Mouse (Mus musculus) ES-CJ7 (cell line): ENCODE results near the gene E130308A19Rik.

ENCODE experiments used
- DNase-seq: peaks from one replicate; pipeline ENCODE4 v3.0.0; 2011; ENCODE audit warnings: low read depth, low spot score

The E130308A19Rik gene

DNA sequence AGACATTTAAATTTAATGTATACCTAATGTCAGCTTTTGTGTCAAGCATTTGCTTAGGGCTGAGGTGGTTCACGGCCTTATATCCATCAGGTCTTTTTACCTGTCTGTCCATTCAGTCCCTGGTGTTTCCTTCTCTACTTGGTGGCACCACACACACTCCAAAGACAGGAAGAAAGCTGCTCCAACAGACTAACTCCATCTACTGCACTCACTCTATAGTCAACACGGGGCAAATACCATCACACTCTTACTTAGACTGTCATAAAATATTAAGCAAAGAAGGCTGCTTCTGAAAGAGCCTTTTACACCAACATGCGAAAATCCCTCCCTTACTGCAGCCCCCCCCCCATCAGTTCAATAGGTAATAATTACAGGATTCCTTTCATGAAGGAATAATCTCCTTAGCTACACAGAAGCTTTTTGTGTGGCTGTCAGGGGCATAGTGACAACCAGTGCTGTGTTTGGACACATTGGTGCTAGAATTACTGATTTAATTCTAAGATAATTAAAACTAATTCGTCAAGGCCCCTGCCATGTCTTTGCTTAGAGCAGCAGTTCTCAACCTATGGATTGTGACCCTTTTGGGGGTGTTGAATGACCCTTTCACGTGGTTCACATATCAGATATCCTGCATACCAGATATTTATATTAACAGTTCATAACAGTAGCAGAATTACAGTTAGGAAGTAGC lies 101.3 kb downstream of the E130308A19Rik start:
- no peak for DNase-seq

DNA sequence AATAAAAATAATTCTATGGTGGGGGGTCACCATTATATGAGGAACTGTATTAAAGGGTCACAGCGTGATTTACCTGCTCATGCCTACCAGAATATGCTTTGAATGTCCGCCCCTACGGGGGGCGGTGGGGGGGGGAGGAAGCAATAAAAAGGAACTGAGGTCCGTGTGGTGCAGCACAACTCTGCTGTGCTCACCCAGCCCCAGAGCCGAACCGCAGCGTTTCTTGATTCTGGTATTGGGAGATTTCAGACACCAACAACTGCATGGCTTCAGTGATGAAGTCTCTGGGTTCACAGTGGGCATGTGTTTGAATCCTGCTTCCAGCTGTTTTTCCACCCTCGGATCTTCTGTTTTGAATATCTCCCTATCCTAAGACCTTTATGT lies 101.9 kb downstream of the E130308A19Rik start:
- DNase-seq: no peak

DNA sequence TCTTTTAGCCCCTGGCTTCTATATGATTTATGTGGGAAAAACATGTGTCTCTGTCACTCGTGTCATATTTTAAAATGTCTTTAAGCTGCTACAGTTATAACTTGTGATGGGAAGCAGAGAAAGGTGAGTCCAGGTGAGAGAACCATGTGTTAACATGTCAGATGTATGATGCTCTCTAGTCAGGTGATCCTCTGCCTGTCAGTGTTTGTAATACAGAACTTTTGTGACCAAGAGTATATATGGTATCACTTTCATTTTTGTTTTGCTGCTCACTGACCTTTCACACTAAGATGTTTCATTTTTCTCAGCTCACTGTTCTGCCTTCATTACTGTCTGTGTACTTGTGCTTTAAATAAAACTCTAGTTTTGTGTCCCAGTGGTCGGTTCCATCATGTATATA lies 102.8 kb downstream of the E130308A19Rik start:
- DNase-seq: no peak

DNA sequence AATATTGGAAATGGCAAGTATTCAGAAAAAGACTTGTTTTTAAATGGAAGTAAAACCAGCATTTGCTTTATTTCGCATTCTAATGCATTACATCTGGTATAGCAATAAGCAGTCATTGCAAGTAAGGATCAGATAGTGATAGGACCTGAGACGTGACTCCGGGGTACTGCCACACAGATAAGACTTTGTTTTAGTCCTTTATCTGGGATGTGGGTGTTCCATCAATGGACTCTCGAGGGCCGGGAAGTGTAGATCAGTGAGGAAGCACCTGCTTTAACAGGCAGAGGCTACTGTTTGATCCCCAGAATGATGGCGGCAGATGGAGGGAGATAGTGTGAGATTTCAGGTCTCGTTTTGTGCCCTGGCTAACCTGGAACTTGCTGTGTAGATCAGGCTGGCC lies 105.5 kb downstream of the E130308A19Rik start:
- DNase-seq: no peak

DNA sequence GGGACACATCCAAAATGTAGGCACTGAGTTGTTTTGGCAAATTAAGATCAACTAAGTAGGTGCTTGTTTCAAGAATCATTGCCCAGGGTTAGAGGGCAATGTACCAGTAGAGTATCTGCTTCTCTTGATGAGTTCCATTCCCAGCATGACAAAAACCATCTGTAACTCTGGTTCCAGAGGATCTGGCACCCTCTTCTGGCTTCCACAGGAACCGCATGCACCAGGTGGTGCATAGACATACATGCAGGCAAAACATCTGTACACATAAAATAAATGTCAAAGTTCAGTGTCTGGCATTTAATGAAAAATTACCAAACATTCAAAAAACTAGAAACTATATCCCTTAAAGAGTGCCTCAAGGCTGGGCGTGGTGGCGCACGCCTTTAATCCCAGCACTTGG lies 113.3 kb downstream of the E130308A19Rik start:
- peak; percentile 39 for DNase-seq

DNA sequence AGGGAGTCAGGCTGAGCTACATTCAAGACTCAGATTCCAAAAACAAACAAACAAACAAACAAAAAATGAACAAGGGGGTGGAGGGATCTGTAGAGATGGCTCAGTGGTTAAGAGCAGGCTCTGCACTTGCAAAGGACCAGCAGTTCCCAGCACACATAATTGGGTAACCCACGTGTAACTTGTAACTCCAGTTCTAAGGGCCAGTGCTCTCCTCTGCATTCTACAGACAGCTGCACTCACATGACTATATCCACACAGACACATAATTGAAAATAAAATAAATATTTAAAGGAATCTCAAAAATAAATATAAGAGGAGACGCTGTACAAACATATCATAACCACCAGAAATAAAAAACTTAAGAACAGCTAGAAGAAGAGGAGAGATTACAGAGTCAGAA lies 113.9 kb downstream of the E130308A19Rik start:
- DNase-seq: no peak

GRCm38 (mm10) chr4:59753491-59754140 lies 127.6 kb downstream of the E130308A19Rik start:
- DNase-seq: no peak

DNA sequence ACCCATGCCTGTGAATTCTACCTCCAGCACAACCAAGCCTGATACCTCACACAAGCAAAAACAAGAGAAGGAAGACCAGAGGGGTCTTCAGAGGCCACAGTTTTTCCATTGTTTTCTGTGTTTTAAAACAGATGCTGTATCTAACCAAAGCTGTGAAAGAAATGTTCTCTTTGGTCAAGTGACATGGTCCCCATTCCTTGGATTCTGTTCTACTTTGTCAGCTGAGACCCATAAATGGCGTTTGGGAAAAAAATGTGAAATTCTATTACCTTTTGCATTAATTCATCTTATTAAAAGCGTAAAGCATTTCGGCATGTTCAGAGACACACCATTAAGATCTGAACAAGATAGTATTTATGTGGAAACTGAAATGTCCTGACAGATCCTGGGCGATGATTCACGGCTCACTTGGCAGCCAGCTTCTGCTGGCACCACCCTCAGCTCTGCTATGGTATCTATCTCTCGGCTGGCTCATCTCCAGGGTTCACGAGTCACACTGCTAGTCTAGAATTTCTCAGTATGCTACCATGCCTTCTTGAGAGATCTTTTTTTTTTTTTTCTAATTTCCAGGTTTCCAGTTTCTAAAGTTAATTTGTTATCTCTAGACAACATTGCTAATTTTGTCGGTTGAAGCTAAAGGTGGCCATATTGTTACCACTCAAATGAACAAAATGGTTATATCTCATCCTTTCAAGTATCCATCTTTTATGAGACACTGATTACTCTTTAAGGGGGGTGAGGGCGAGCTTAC lies 130.5 kb downstream of the E130308A19Rik start:
- no peak for DNase-seq

DNA sequence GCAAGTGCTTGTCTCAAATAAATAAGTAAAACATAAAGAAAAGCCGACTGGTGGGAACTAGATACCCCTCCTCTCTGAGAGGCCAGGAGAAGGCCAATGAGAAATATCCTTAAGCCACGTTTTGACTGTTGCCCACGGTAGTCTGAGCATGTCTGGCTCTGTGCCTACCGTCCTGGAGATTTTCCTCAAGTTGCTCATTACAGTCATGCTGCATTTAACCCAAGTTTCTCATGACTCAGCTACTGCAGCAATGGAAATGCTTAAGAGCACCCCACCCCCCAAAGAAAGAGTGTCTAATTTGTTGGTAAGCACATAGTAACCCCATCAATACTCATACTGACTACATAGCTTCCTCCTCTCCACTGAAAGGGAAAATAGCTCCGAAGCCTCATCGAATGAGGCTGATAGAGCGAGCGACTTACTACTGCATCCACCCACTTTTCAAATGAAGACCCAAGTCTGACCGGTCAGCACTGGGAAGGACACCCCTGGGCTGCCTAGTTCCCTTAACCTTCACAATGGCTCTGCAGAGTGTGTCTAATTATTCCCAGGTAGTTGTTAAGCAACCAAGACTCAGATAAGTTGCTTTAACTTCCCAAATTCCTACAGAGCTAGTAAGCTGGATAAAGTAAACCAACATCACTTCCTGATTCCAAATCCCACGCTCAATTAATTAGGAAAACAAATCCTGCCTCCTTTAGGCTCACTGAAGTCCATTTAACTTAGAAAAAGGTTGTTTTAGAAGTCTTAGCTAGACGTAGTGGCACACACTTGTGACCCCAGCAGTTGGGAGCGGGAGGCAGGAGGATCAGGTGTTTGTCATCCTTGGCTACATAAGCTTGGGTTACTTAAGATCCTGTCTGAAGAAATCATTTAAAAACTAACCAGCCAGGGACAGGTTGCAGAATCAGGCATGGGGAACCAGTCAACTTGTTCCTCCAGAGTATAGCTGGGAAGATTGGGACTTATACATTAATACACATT lies 131.7 kb downstream of the E130308A19Rik start:
- DNase-seq: no peak

- DNase-seq: peak; percentile 46
Measured at GRCm38 (mm10) chr4:59760016-59760415, 134.0 kb downstream of the E130308A19Rik start.

GRCm38 (mm10) chr4:59760636-59761364 lies 134.8 kb downstream of the E130308A19Rik start:
- peak; percentile 38 for DNase-seq

- DNase-seq: no peak
Measured at GRCm38 (mm10) chr4:59761365-59761729, 135.3 kb downstream of the E130308A19Rik start.

DNA sequence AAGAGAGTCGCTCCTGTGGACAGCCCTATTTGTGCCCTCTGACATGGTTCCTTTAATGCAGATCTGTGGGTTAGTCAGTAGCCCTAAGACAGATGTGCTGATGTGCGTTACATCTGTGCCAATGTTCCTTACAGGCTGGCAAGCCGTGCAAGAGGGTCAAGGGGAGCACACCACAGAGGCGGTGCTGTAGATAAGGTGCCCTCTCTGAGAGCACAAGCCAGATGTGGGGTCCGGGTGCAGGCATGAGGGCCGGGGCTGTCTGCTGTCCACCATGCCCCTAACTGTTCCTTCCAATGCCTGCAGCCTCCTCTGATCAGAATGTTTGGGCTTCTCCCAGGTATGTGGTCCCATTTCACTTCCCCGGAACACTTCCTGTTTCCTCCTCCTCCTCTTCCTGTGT lies 138.9 kb downstream of the E130308A19Rik start:
- DNase-seq: no peak

GRCm38 (mm10) chr4:59765385-59766005 lies 139.5 kb downstream of the E130308A19Rik start:
- no peak for DNase-seq

DNA sequence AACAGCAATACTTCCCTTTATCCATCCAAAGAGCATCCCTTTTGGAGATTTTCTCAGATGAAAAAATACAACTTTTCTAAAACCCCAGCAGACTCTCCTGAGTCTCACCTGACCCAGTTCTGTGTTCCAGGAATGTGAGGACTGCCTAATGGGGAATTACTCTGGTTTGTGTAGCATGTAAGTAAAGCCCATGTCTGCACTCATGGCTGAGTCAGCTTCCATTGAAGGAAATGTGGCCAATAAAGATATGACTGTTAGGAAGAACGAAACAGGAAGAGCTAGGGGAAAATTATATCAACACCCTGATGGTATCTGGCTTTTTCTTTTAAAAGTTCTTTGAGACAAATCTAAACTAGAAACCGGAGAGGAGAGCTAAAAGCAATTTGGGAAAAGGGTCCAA lies 141.7 kb downstream of the E130308A19Rik start:
- no peak for DNase-seq

DNA sequence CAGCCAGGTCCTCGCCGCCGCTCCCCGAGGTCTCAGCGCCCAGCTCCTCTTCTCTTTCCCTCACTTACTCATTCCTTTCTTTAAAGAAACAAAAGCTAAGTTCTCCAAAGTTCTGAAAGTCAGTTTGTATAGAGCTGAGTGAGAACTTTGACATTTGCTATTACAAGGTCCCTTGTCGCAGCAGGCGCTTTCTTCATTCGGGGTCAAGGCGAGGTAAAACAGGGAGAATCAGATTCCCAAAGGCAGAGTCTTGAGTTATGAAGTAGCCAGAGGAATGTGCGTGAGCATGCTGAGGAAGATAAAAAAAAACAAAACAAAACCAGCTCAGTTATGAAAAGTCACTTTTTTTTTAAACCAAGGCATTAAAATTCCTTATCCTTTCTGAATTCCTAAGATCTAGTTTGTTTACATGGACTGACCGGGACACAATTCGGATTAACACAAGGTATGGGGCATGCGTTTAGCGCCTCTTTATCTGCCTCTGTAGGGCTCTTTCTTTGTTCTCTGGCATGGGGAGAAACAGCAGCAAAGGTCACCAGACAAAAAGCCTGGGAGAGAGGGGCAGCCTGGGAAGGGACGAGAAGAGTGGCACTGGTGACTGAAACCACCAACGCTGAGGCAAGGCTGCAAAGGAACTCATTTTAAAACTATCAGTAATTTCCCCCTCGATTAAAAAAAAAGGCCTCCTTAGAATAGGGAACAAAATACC lies 146.3 kb downstream of the E130308A19Rik start:
- DNase-seq: no peak

GRCm38 (mm10) chr4:59777828-59778227 lies 151.8 kb downstream of the E130308A19Rik start:
- DNase-seq: no peak

- DNase-seq: peak; percentile 42
Measured at GRCm38 (mm10) chr4:59780568-59780967, 154.6 kb downstream of the E130308A19Rik start.

- DNase-seq: peak; percentile 56
Measured at GRCm38 (mm10) chr4:59782853-59783684, 157.1 kb downstream of the E130308A19Rik start.
